Mouse (Mus musculus) cortical plate, adult 2 months (tissue): Measurements from ENCODE around the gene Mrm2. TPM values are rescaled to one million over a fixed set of nuclear protein-coding genes. Genes with fewer than 3 reads are reported as not detected.
"Not testable (repeated sequence)": the region's sequence is repeated elsewhere in the genome, so short reads cannot be mapped to it uniquely, and the experiment has no call there.

Source experiments
- H3K27ac ChIP-seq: fragments of 200-500 bp; 2 replicates; pipeline ENCODE4 v1.5.1; 2012; ENCODE audit warnings: low read length, control low read depth, inconsistent platforms; ENCODE audit not compliant: insufficient read depth
- H3K4me1 ChIP-seq: fragments of 200-500 bp; 2 replicates; pipeline ENCODE4 v1.6.1; 2011; ENCODE audit warnings: low read length; ENCODE audit not compliant: control insufficient read depth, insufficient read depth
- H3K4me3 ChIP-seq: fragments of 200-500 bp; 2 replicates; pipeline ENCODE4 v1.5.1; 2011; ENCODE audit warnings: mild to moderate bottlenecking, low read length, control low read depth; ENCODE audit not compliant: insufficient read depth
- CTCF ChIP-seq: fragments of 200-500 bp; IDR thresholded peaks from 2 replicates; pipeline ENCODE4 v1.5.1; 2011; ENCODE audit warnings: mild to moderate bottlenecking, control low read depth, low read length; ENCODE audit not compliant: insufficient read depth; ENCODE audit errors: extremely low read depth
- POLR2A ChIP-seq: fragments of 200-500 bp; IDR thresholded peaks from 2 replicates; pipeline ENCODE4 v1.6.1; 2011; ENCODE audit warnings: mild to moderate bottlenecking, low read length, control low read depth; ENCODE audit not compliant: insufficient read depth; ENCODE audit errors: extremely low read depth
- polyA plus RNA-seq: library from polyadenylated mRNA; depleted of rRNA; stranded (reverse); fragments of >200 nt; gene quantifications from 2 replicates; pipeline ENCODE4 v1.2.3, GENCODE M21; 2012

Mrm2 gene
- polyA plus RNA-seq, 1 experiment: 13.8 TPM

DNA sequence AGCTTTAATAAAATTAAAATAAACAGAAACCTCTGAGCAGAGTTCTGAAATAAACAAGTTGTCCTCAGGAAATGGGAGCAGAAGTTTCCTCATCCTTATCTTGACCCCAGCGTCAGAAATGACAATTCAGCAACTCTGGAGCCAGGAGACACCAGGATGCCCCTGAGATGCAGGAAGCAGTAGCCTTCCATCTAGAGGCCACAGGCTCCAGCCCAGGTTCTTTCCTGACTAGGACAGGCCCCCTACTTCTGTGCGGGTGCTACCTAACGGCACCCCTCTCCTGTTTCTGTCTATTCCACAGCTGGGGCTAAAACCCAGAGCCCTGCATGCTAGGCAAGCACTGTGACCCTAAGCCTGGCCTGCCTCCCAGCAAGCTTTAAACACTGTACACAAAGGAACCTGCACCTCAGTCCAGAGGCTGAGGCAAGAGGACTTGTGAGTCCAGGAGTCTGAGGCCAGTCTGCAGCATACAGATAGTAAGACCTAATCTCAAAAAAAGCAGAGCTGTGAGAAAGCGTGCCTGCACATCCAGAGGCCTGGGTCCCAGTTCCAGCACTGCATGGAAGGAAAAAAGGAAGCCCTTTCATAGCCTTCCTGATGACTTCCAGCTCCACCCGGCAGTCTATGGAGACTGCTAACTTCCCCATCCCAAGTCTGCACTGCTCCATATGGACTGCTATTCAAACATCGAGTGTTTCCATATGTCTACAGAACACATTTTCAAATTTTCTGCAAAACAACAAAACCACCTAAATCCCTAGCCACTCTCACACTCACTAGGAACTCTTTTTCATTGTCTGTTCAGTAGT, 39.0 kb upstream of the Mrm2 start:
- TF ChIP-seq POLR2A: no peak
- no peak for TF ChIP-seq CTCF
- H3K27ac ChIP-seq: no peak overlapping the region
- no peak overlapping the region for H3K4me3 ChIP-seq
- peaks cover 2% of the 10 kb centered on the region for H3K4me1 ChIP-seq

DNA sequence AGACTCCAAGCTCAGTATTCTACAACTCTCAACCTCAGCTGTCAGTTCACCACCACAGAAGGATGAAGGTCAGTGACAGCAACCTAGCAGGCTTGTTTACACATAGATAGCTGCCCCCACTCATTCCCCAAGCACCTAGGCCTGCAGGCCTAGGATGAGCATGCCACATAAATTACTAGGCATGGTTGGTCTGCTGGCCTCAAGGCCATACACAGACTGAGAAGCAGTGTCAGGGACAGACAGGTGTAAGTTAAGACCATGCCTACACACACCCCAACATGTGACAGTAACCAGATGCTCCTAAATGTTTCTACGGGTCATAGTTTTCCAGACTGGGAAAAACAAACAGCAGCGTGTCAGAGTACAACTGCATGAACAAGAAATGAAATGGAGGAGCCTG, 37.8 kb upstream of the Mrm2 start:
- TF ChIP-seq POLR2A: no peak
- no peak for TF ChIP-seq CTCF
- H3K27ac ChIP-seq: no peak overlapping the region
- no peak overlapping the region for H3K4me3 ChIP-seq
- H3K4me1 ChIP-seq: peaks cover 2% of the 10 kb centered on the region

GRCm38 (mm10) chr5:140368926-140369325, 37.2 kb upstream of the Mrm2 start:
- TF ChIP-seq POLR2A: no peak
- no peak for TF ChIP-seq CTCF
- Histone ChIP-seq H3K4me1 (no peaks in the 10 kb centered on the region), H3K27ac (no peak overlapping the region), H3K4me3 (no peak overlapping the region)

GRCm38 (mm10) chr5:140368126-140368525, 36.4 kb upstream of the Mrm2 start:
- H3K27ac ChIP-seq, H3K4me1 ChIP-seq, H3K4me3 ChIP-seq: not testable (repeated sequence)

- H3K27ac ChIP-seq: no peak overlapping the region
- H3K4me1 ChIP-seq: no peaks in the 10 kb centered on the region
- TF ChIP-seq POLR2A: no peak
- TF ChIP-seq CTCF: no peak
- no peak overlapping the region for H3K4me3 ChIP-seq
Measured at GRCm38 (mm10) chr5:140364415-140364814, 32.7 kb upstream of the Mrm2 start.

GRCm38 (mm10) chr5:140359930-140360674, 28.4 kb upstream of the Mrm2 start:
- H3K4me1 ChIP-seq: no peaks in the 10 kb centered on the region
- no peak overlapping the region for H3K27ac ChIP-seq
- no peak overlapping the region for H3K4me3 ChIP-seq
- TF ChIP-seq CTCF (no peak), POLR2A (no peak)

GRCm38 (mm10) chr5:140357466-140357865, 25.8 kb upstream of the Mrm2 start:
- TF ChIP-seq POLR2A: no peak
- TF ChIP-seq CTCF: no peak
- no peak overlapping the region for H3K27ac ChIP-seq
- no peak overlapping the region for H3K4me3 ChIP-seq
- no peaks in the 10 kb centered on the region for H3K4me1 ChIP-seq

GRCm38 (mm10) chr5:140355934-140356333, 24.2 kb upstream of the Mrm2 start:
- H3K4me3 ChIP-seq: no peak overlapping the region
- H3K4me1 ChIP-seq: no peaks in the 10 kb centered on the region
- no peak overlapping the region for H3K27ac ChIP-seq
- TF ChIP-seq POLR2A: no peak
- TF ChIP-seq CTCF: no peak

DNA sequence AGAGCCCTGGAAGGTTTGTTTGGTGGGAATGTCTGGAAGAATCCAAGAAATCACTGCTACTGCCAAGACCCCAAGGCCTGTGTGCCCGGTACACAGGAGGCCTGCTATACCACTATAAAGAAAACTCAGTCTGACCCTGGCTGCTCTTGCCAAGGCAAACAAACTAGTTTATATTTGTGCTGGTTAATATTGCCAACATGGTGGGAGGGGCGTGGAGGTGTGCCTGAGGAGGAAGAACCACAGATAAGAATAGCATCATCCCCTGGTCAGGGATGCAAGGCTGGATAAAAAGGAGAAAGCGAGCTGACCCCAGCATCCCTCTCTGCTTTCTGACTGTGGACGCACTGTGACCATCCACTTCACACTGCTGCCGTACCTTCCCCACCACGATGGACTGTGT, 20.7 kb upstream of the Mrm2 start:
- Histone ChIP-seq H3K27ac (no peak overlapping the region), H3K4me1 (no peaks in the 10 kb centered on the region), H3K4me3 (no peak overlapping the region)
- no peak for TF ChIP-seq POLR2A
